Mouse (Mus musculus): ENCODE measurements around the gene Nova2.

Gene Nova2

GRCm38 (mm10) chr7:19012025-19012621 lies 86.4 kb downstream of the Nova2 start:
- DNase-seq (ENCODE audit: low spot score): no peak

GRCm38 (mm10) chr7:19012882-19013281 lies 87.2 kb downstream of the Nova2 start:
- no peak for DNase-seq (ENCODE audit: low spot score)

GRCm38 (mm10) chr7:19014452-19014851 lies 88.8 kb downstream of the Nova2 start:
- no peak for DNase-seq (ENCODE audit: low spot score)
